Mouse (Mus musculus) brain, embryonic 14.5 days (tissue): Measurements from ENCODE around the gene Vmn1r42. TPM values are rescaled to one million over a fixed set of nuclear protein-coding genes. Genes with fewer than 3 reads are reported as not detected.
"Not testable (repeated sequence)": the region's sequence is repeated elsewhere in the genome, so short reads cannot be mapped to it uniquely, and the experiment has no call there.

ENCODE experiments used
- DNase-seq: peaks from one replicate; pipeline ENCODE4 v3.0.0-alpha.2; 2011; ENCODE audit warnings: low read depth
- CTCF ChIP-seq: fragments of 200-500 bp; IDR thresholded peaks from 2 replicates; pipeline ENCODE4 v1.5.1; 2012; ENCODE audit warnings: inconsistent platforms, mild to moderate bottlenecking, moderate library complexity, borderline replicate concordance; ENCODE audit not compliant: insufficient read depth, insufficient read length; ENCODE audit errors: extremely low read depth
- POLR2A ChIP-seq: fragments of 200-500 bp; IDR thresholded peaks from 2 replicates; pipeline ENCODE4 v1.6.1; 2012; ENCODE audit warnings: mild to moderate bottlenecking, inconsistent platforms, borderline replicate concordance; ENCODE audit not compliant: poor library complexity, insufficient read depth, insufficient read length, severe bottlenecking; ENCODE audit errors: extremely low read depth
- polyA plus RNA-seq: library from polyadenylated mRNA; depleted of rRNA; stranded (reverse); fragments of >200 nt; gene quantifications from 2 replicates; pipeline ENCODE4 v1.2.3, GENCODE M21; 2012; rRNA removed

Gene Vmn1r42
- not detected in 2 replicates for polyA plus RNA-seq

DNA sequence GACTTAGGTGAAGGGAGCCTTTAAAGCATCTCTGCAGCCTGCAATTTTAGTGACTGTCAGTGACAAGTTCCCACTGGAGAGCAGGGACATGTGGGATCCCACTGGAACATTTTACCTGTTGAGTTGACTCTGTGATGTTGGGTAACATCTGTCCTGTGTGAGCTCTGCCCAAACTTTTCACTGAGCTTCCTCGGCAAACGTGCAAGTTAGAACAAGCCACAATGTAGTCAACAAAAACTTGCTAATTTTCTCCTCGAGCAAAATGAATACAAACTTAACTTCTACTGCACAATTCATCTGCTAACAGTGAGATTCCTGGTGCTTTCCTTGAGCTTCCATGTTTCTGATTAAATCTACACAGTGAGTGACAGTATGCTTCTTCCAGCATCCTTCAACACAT lies at the start of gene Vmn1r42, which contains the start of gene Vmn1r43:
Gene Vmn1r42, minus strand, starts transcription at position 101 of the 400 bp plus-strand sequence.
Gene Vmn1r43, minus strand, starts transcription at position 101 of the 400 bp plus-strand sequence.
- DNase-seq: not testable (repeated sequence)

GRCm38 (mm10) chr6:89883812-89884211 lies 7.6 kb upstream of the Vmn1r42 start:
- no peak for TF ChIP-seq CTCF
- TF ChIP-seq POLR2A: no peak
- DNase-seq: peak; percentile 0

- no peak for TF ChIP-seq POLR2A
- no peak for DNase-seq
These were observed 7.1 kb upstream of the Vmn1r42 start, which contains the start of gene Vmn1r44 for GRCm38 (mm10) chr6:89883360-89883759. TSS of gene Vmn1r44 (plus strand) at chr6:89883660.

- TF ChIP-seq POLR2A: no peak
- TF ChIP-seq CTCF: no peak
- DNase-seq: no peak
These were observed 4.7 kb upstream of the Vmn1r42 start for GRCm38 (mm10) chr6:89880867-89881266.

DNA sequence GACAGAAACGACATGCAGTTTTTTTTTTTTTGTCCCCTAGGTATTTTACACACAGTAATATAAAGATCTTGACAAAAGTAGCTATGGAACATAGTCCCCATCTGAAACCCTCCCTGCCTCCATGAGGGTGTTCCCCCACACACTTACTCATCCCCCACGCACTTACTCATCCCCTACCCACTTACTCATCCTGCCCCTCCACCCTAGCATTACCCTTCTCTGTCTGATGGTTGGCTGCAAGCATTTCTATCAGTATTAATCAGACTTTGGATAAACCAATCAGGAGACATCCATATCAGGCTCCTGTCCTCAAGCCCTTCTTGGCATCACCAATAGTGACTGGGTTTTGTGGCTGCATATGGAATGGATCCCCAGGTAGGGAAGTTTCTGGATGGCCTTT lies 750 bp upstream of the Vmn1r42 start:
- no peak for DNase-seq
- TF ChIP-seq CTCF (no peak), POLR2A (no peak)

- no peak for TF ChIP-seq CTCF
- no peak for TF ChIP-seq POLR2A
- DNase-seq: no peak
These were observed 8.2 kb downstream of the Vmn1r42 start for GRCm38 (mm10) chr6:89867976-89868375.

- TF ChIP-seq CTCF (no peak), POLR2A (no peak)
- DNase-seq: no peak
These were observed 8.9 kb downstream of the Vmn1r42 start for GRCm38 (mm10) chr6:89867276-89867675.

GRCm38 (mm10) chr6:89863792-89864191 lies 12.4 kb downstream of the Vmn1r42 start:
- no peak for DNase-seq
- TF ChIP-seq CTCF (no peak), POLR2A (no peak)

DNA sequence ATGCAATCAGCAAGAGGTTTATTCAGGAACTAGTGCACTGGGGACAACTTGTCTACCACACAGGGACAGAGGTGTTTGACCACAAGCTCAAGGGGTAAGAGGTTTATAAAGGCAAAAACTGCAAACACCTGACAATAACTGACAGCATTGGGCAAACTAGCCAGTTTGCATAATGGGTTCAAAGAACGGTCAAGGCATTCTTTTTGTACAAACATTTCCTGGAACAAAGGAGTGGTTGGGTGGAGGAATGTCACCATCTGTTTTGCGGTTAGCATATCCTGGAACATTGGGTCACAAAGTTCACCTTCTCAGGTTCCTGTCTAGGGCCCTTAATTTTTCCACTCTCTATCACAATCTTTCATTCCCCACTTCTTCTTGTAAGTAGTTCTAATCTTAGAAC lies 16.4 kb downstream of the Vmn1r42 start:
- TF ChIP-seq POLR2A (no peak), CTCF (no peak)
- DNase-seq: no peak

DNA sequence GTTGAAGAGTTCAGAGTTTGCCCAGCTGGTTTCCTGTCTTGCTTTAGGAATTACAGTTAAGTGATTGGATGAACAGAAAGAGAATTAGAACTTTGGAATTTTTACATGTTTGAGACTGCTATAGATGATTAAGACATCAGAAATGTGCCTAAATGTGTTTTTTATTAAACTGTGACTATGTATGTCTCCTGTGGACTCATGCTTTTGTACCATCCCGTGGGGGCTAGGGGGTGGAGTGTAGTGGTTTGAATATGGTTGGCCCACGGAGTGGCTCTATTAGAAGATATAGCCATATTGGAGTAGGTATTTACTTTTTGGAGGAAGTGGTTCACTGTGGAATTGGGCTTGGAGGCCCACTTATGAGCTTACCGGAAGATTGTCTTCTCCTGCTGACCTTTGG lies 18.7 kb downstream of the Vmn1r42 start:
- no peak for TF ChIP-seq CTCF
- TF ChIP-seq POLR2A: no peak
- DNase-seq: no peak

Other genes with a start within 250 kb of the Vmn1r42 start
- gene Txnrd3, start 232.4 kb downstream of the Vmn1r42 start, polyA plus RNA-seq: 9.6 and 11.0 TPM in 2 replicates
- 0.05 TPM in 1 of 2 replicates, not detected in the other for gene Vmn1r40, start 168.9 kb downstream of the Vmn1r42 start, polyA plus RNA-seq
- gene Vmn1r41, start 135.6 kb downstream of the Vmn1r42 start, polyA plus RNA-seq: not detected in 2 replicates
- not detected in 2 replicates for gene Vmn1r43, start within 50 bp of the Vmn1r42 start, polyA plus RNA-seq
- gene Vmn1r44, start 7.2 kb upstream of the Vmn1r42 start, polyA plus RNA-seq: not detected in 2 replicates
- not detected in 2 replicates for gene Vmn1r45, start 64.2 kb upstream of the Vmn1r42 start, polyA plus RNA-seq
- gene Vmn1r46, start 92.9 kb upstream of the Vmn1r42 start, polyA plus RNA-seq: not detected in 2 replicates
- gene Vmn1r47, start 139.7 kb upstream of the Vmn1r42 start, polyA plus RNA-seq: not detected in 2 replicates
- gene Vmn1r48, start 160.4 kb upstream of the Vmn1r42 start, polyA plus RNA-seq: not detected in 2 replicates
- not detected in 2 replicates for gene Vmn1r49, start 202.1 kb upstream of the Vmn1r42 start, polyA plus RNA-seq
- gene Vmn1r50, start 225.0 kb upstream of the Vmn1r42 start, polyA plus RNA-seq: not detected in 2 replicates
- gene Vmn1r51, start 246.2 kb upstream of the Vmn1r42 start, polyA plus RNA-seq: not detected in 2 replicates